Mouse (Mus musculus): Measurements from ENCODE around the gene Gm7029.
A peak's percentile ranks its signal among the peaks of the same experiment; 100 is the strongest.

Gm7029 gene

DNA sequence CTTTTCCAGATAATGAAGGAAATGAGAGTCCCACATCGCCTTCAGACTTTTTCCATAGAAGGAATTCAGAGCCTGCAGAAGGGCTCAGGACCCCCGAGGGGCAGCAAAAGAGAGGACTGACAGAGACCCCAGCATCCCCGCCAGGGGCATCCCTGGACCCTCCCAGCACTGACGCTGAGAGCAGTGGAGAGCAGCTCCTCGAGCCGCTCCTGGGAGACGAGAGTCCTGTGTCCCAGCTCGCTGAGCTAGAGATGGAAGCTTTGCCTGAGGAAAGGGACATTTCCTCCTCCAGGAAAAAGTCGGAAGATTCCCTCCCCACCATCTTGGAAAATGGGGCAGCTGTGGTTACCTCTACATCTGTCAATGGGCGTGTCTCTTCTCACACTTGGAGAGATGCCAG lies 39.6 kb downstream of the Gm7029 start:
- no peak for DNase-seq (ENCODE audit: low spot score in 2 of 2)

DNA sequence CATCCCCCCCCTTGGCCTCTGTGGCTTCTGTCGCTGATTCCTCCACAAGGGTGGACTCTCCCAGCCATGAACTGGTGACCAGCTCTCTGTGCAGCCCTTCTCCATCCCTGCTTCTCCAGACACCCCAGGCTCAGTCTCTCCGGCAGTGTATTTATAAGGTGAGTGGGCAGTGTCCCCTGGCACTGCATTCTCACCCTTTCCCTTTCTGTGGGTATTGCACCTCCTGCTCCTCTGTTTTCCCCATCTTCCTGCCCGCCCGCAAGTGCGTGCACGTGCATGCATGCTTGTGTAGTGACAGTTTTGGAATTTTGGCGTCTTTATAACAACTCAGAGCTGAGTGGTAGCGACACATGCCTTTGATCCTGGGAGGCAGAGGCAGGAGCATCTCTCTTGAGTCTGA lies 40.3 kb downstream of the Gm7029 start:
- no peak for DNase-seq (ENCODE audit: low spot score in 2 of 2)

DNA sequence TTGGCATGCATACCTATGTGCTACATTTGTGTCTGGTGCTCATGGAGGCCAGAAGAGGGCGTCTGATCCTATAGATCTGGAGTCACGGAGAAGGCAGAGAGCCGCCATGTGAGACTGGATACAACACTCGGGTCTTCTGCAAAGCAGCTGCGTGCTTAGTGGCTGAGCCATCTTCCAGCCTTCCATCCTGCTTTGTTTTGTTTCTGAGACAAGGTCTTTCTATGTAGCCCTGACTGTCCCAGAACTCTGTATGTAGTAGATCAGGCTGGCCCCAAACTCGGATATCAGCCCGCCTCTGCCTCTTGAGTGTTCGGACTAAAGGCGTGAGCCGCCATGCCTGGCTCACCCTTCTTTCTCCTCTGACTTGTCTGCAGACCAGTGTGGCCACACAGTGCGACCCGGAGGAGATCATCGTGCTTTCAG lies 41.3 kb downstream of the Gm7029 start:
- DNase-seq (ENCODE audit: low spot score in 2 of 2): no peak

DNA sequence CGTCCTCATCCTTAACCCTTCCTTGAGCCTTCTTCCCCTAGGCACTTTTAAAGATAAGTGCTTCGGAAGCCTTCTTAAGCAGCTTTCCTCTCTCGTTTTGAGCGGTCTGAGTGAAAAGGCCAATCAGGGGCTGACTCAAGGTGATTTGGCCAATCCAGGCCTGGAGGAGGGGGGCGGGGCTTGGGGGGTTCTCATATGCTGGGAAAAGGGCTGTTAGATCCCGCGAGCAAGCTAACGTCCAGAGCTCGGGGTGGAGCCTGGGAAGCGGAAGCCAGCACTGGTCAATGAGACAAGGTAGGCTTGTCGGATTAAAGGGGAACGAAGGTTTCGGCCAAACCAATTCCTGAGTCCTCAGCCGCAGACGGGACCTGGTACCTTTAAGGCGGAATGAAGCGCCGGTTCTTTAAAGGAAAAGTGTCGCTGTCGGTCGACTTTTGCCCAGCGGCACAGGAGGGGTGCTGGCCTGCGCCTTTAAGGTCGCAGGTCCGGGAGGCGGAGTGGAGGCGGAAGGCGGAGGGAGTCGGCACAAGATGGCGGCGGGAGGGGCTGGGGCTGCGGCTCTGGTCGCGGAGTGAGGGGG lies 42.1 kb downstream of the Gm7029 start, which contains the start of the genes Tapbp and Zbtb22:
Gene Tapbp, plus strand, starts transcription at position 229 of the 580 bp plus-strand sequence.
Gene Zbtb22, plus strand, starts transcription at position 234 of the 580 bp plus-strand sequence.
- peak; percentile 95 to 98 for DNase-seq (ENCODE audit: low spot score in 2 of 2)

DNA sequence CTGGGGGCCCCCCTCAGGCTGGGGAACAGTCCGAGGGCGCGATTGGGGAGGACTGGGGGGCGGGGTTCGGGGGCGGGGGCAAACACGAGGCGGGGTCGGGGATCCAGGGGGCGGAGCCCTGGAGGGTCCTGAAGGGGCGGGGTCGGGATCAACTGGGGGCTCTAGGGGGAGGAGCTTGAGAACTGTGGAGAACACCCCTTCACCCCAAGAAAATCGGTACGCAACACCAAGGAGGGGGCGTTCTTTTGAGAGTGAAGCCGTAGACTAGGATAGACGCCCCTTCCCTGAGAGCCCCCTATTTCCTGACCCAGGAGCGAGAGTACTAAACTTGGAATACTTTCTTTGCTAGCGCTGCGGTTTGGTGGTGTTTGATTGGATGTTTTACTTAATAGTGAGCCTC lies 42.7 kb downstream of the Gm7029 start:
- DNase-seq (ENCODE audit: low spot score in 2 of 2): no peak

DNA sequence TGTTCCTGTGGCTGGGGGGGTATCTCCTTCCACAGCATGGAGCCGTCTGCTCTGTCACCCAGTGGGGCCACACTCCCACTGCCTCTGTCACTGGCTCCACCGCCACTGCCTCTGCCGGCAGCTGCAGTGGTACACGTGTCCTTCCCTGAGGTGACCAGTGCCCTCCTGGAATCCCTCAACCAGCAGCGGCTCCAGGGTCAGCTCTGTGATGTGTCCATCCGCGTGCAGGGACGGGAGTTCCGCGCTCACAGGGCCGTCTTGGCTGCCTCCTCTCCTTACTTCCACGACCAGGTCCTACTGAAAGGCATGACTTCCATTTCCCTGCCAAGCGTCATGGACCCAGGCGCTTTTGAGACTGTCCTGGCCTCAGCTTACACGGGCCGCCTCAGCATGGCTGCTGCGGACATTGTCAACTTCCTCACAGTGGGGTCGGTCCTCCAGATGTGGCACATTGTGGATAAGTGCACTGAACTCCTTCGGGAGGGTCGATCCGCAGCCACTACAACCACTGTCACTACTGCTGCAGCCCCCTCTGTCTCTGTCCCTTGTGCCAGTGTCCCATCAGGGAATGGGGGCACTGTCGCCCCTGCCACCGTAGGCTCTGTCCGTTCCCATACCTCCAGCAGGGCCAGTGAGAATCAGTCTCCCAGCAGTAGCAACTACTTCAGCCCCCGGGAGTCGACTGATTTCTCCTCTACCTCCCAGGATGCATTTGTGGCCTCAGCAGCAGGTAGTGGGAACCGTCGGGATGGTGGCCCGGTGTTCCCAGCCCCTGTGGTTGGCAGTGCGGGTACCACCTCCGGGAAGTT lies 43.4 kb downstream of the Gm7029 start:
- no peak for DNase-seq (ENCODE audit: low spot score in 2 of 2)

DNA sequence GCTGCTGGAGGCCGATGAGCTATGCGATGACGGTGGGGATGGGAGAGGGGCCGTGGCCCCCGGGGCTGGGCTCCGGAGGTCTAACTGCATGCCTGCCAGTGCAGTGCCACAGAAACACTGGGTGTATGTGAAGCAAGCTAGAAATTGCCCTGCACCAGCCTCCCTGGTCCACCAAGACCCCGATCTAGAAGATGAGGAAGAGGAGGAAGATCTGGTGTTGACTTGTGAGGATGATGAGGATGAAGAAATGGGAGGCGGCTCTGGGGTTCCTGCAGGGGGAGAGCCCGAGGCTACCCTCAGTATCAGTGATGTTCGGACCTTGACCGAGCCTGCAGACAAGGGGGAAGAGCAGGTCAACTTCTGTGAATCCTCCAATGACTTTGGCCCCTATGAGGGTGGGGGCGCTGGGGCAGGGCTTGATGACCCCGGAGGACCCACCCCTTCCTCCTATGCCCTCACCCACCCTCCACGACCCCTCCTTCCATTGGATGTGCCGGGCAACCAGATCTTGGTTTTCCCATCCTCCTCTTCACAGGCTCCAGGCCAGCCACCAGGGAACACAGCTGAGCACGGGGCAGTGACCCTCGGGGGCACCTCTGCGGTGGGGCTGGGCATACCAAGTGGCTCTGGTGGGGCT lies 44.1 kb downstream of the Gm7029 start:
- no peak for DNase-seq (ENCODE audit: low spot score in 2 of 2)

DNA sequence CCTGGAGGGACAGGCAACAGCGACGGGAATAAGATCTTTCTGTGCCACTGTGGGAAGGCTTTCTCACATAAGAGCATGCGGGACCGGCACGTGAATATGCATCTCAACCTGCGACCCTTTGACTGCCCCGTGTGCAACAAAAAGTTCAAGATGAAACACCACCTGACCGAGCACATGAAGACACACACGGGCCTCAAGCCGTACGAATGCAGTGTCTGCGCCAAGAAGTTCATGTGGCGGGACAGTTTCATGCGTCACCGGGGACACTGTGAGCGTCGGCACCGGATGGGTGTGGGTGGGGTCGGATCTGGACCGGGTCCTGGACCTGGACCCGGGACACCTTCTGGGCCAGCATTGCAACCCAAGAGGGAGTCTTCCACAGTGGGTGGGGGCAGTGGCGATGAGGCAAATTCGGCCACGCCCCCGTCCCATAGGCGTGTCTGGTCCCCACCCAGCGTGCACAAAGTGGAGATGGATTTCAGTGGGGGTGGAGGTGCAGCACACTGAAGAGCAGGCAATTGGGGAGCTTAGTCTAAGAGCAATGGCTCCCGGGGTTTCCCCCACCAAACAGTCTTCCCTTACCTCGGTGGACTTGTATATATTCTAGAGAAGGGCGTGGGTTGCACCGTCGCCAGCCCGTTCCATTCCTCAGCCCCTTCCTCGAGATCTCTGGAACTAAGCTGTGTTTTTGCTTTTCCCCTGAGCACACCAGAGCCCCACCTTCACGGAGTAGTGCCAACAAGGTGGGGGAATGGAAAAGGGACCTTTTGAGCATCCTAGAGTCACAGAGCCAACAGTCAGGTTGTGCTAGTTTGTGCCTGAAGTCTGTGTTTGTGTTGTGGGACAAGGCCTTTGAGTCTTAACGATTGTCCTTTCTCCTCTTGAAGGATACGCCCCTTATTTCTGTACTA lies 44.9 kb downstream of the Gm7029 start:
- no peak for DNase-seq (ENCODE audit: low spot score in 2 of 2)

DNA sequence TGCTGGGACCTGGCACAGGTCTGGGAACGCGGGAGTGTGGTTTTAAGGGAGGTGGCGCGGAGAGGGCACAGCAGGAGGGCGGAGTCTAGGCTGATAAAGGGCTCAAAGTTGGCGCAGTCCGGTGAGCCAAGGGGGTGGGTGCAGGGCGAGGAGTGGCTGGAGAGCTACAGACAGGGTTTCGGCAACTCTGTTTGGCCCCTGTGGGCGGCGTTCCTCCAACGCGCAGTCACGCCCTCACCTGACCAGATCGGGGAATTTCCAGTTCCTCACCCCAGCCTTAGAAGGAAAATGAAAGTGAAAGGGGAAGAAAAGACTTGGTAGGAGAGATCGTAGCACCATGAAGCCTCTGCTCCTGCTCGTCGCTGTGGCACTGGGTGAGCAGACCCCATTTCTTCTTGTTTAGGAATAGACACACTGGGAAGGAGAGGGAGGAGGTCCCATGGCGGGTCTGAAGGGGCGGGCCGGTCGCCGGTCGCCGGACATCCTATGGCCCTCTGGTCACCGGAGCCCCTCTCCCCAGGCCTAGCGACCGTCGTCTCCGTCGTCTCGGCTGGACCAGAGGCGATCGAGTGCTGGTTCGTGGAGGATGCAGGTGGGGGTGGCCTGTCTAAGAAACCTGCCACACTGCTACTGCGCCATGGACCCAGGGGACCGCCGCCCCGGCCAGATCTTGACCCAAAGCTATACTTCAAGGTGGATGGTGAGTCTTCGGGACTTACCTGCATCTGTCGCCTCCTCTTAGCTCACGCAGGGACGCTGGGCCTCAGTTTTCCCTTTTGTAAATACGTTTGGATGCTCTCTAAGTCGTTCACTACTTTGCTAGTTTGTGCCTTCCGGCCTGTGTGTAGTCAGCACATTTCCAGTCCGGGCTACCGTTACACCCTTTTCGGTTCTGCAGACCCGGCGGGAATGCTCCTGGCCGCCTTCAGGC lies 46.0 kb downstream of the Gm7029 start:
- DNase-seq (ENCODE audit: low spot score in 2 of 2): peak in 1 of 2 experiments; percentile 69

DNA sequence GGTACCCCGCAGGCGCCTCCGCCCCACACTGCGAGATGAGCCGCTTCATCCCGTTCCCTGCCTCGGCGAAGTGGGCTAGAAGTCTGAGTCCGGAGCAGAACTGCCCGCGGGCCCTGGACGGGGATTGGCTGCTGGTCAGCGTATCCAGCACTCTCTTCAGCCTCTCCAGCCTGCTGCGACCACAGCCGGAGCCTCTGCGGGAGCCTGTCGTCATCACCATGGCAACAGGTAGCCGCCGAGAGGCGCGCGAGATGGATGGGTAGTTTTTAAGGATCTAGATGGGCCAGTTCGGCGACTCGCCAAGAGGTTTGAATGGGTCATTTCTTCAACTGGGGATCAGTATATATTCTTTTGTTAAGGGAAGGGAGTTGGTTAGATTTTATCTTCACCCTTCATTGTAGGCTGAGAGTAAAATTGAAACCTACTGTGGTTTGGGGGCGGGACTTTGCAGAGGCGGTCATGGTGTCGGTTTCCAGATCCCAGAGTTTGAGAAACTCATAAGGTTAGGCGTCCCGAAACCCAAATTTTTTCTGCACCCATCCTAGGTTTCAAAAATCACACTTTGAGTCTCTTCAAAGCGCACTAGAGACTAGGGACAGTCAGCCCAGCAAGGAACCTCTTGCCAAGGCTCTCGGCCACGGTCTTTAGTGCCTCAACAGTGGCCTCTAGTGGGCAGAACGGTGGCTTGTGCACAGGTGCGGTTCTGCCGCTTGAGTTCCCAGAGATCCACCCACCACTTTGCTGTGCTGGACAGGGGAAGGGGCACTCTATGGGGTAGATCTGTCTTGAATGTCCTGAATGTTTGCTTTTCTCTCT lies 46.9 kb downstream of the Gm7029 start:
- DNase-seq (ENCODE audit: low spot score in 2 of 2): peak in 1 of 2 experiments; percentile 77

DNA sequence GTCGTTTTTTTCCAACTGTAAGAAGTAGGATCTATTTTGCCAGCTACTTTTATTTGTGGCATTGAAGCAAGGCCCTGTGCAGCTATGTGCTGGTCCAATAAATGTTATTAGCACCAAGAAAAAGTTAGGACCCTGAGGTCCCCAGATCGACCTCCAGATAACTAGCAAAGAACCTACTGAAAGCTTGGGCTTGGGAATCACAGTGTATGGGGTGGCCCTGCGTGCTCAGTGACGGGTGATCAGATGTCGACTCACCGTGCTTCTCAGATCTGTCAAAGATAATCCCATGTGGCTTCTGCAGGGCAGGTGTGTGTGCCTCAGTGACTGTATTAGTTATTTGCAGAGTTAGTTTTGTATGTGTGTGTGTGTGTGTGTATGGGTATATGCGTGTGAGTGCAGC lies 47.7 kb downstream of the Gm7029 start:
- no peak for DNase-seq (ENCODE audit: low spot score in 2 of 2)
